Mouse (Mus musculus) forebrain, embryonic 16.5 days (tissue): ENCODE data around the gene Dcaf1. TPM values are rescaled to one million over a fixed set of nuclear protein-coding genes. Genes with fewer than 3 reads are reported as not detected.

Source experiments
- ATAC-seq: fragments of 200-750 bp; cut with Nextera tagmentation; 2 replicates; pipeline ENCODE4 v1.8.0; 2017; ENCODE audit warnings: mild to moderate bottlenecking, moderate library complexity
- H3K27ac ChIP-seq: fragments of 300-500 bp; sonication (generic); 2 replicates; pipeline ENCODE4 v1.5.1; 2014; ENCODE audit warnings: low read length, control low read depth
- H3K27me3 ChIP-seq: fragments of 300-500 bp; sonication (generic); replicated peaks from 2 replicates; pipeline ENCODE4 v1.6.1; 2014; ENCODE audit warnings: low read length; ENCODE audit not compliant: control insufficient read depth, insufficient read depth
- H3K36me3 ChIP-seq: fragments of 300-500 bp; sonication (generic); 2 replicates; pipeline ENCODE4 v1.6.1; 2014; ENCODE audit not compliant: control insufficient read depth, insufficient read depth
- H3K4me1 ChIP-seq: fragments of 300-500 bp; sonication (generic); replicated peaks from 2 replicates; pipeline ENCODE4 v1.6.1; 2014; ENCODE audit warnings: low read length; ENCODE audit not compliant: control insufficient read depth, insufficient read depth
- H3K4me2 ChIP-seq: fragments of 300-500 bp; sonication (generic); 2 replicates; pipeline ENCODE4 v1.6.1; 2014; ENCODE audit warnings: mild to moderate bottlenecking, low read length, control low read depth
- H3K4me3 ChIP-seq: fragments of 300-500 bp; sonication (generic); replicated peaks from 2 replicates; pipeline ENCODE4 v1.5.1; 2014; ENCODE audit warnings: mild to moderate bottlenecking, low read length, control low read depth
- H3K9ac ChIP-seq: fragments of 300-500 bp; sonication (generic); replicated peaks from 2 replicates; pipeline ENCODE4 v1.6.1; 2014; ENCODE audit warnings: low read depth, low read length, control low read depth
- H3K9me3 ChIP-seq: fragments of 300-500 bp; sonication (generic); 2 replicates; pipeline ENCODE4 v1.6.1; 2016; ENCODE audit warnings: low read length; ENCODE audit not compliant: control insufficient read depth
- WGBS: fragments of 180-500 bp; shearing (Covaris S2); extraction: QIAGEN DNeasy Blood & Tissue Kit; methylation state at CpG from one replicate; pipeline ENCODE4 v1.1.7; 2014; 5-methylcytosine and 5-hydroxymethylcytosine counted together
- polyA plus RNA-seq: library from polyadenylated mRNA; unstranded; fragments of >200 nt; fragmentation: Nextera tagmentation; extraction: Ambion mirVana; gene quantifications from 2 replicates; pipeline ENCODE4 v1.2.1, GENCODE M21; 2015

The Dcaf1 gene
- polyA plus RNA-seq, 1 experiment from 2014 or later, result 23.9 TPM

GRCm38 (mm10) chr9:106884996-106885900, 63.6 kb downstream of the Dcaf1 start:
- no peak overlapping the region for H3K27ac ChIP-seq
- H3K9me3 ChIP-seq, result no peaks in the 10 kb centered on the region
- H3K36me3 ChIP-seq, result peaks cover 17% of the 10 kb centered on the region
- 22% methylated on average over 44 of the region's 44 CpGs for WGBS
- H3K9ac ChIP-seq, result peak overlapping the region; percentile 99
- no peaks in the 10 kb centered on the region for H3K27me3 ChIP-seq
- peak overlapping the region; percentile 94 for H3K4me3 ChIP-seq
- H3K4me1 ChIP-seq, result peaks cover 69% of the 10 kb centered on the region
- peak overlapping the region; percentile 100 for H3K4me2 ChIP-seq
- ATAC-seq, result no peak

GRCm38 (mm10) chr9:106885901-106886731, 64.4 kb downstream of the Dcaf1 start:
- peak overlapping the region; percentile 99 for H3K9ac ChIP-seq
- no peaks in the 10 kb centered on the region for H3K9me3 ChIP-seq
- H3K27me3 ChIP-seq, result no peaks in the 10 kb centered on the region
- peaks cover 78% of the 10 kb centered on the region for H3K4me1 ChIP-seq
- peak overlapping the region; percentile 88 for H3K27ac ChIP-seq
- peak overlapping the region; percentile 94 for H3K4me3 ChIP-seq
- peak overlapping the region; percentile 100 for H3K4me2 ChIP-seq
- ATAC-seq, result peak; percentile 3
- peaks cover 18% of the 10 kb centered on the region for H3K36me3 ChIP-seq
- WGBS, result under 1% methylated on average over 98 of the region's 107 CpGs

GRCm38 (mm10) chr9:106886828-106887702, 65.4 kb downstream of the Dcaf1 start, which contains the start of gene Rbm15b:
Gene Rbm15b, minus strand, starts transcription at chr9:106887428.
- Histone ChIP-seq H3K27me3 (no peaks in the 10 kb centered on the region), H3K4me2 (peak within 1 kb of the TSS; percentile 100), H3K4me3 (peak within 1 kb of the TSS; percentile 94), H3K4me1 (peaks cover 72% of the 10 kb centered on the region), H3K9ac (peak within 1 kb of the TSS; percentile 99), H3K9me3 (no peaks in the 10 kb centered on the region), H3K27ac (peak within 1 kb of the TSS; percentile 88), H3K36me3 (peaks cover 18% of the 10 kb centered on the region)
- ATAC-seq, result peak; percentile 72
- 3% methylated on average over 90 of the region's 101 CpGs for WGBS

- H3K4me1 ChIP-seq, result peaks cover 65% of the 10 kb centered on the region
- H3K4me3 ChIP-seq, result no peak overlapping the region
- no peak for ATAC-seq
- H3K4me2 ChIP-seq, result no peak overlapping the region
- WGBS, result 97% methylated on average over 3 of the region's 3 CpGs
- H3K9ac ChIP-seq, result no peak overlapping the region
- no peaks in the 10 kb centered on the region for H3K27me3 ChIP-seq
- no peak overlapping the region for H3K27ac ChIP-seq
- H3K36me3 ChIP-seq, result peaks cover 15% of the 10 kb centered on the region
- H3K9me3 ChIP-seq, result no peaks in the 10 kb centered on the region
Measured at GRCm38 (mm10) chr9:106888346-106888745, 66.7 kb downstream of the Dcaf1 start.

GRCm38 (mm10) chr9:106889321-106889720, 67.6 kb downstream of the Dcaf1 start:
- Histone ChIP-seq H3K36me3 (peaks cover 15% of the 10 kb centered on the region), H3K27me3 (no peaks in the 10 kb centered on the region), H3K4me2 (no peak overlapping the region), H3K4me3 (no peak overlapping the region), H3K9ac (no peak overlapping the region), H3K4me1 (peaks cover 58% of the 10 kb centered on the region), H3K27ac (no peak overlapping the region), H3K9me3 (no peaks in the 10 kb centered on the region)
- ATAC-seq, result no peak
- 90% methylated on average over 9 of the region's 9 CpGs for WGBS

GRCm38 (mm10) chr9:106890496-106891240, 69.0 kb downstream of the Dcaf1 start:
- H3K27me3 ChIP-seq, result no peaks in the 10 kb centered on the region
- H3K36me3 ChIP-seq, result peaks cover 15% of the 10 kb centered on the region
- H3K4me2 ChIP-seq, result peak overlapping the region; percentile 66
- H3K27ac ChIP-seq, result no peak overlapping the region
- peaks cover 44% of the 10 kb centered on the region for H3K4me1 ChIP-seq
- ATAC-seq, result no peak
- no peaks in the 10 kb centered on the region for H3K9me3 ChIP-seq
- H3K4me3 ChIP-seq, result peak overlapping the region; percentile 51
- peak overlapping the region; percentile 63 for H3K9ac ChIP-seq
- 75% methylated on average over 8 of the region's 8 CpGs for WGBS

- WGBS, result under 1% methylated on average over 17 of the region's 17 CpGs
- H3K27me3 ChIP-seq, result no peaks in the 10 kb centered on the region
- peaks cover 16% of the 10 kb centered on the region for H3K36me3 ChIP-seq
- H3K9ac ChIP-seq, result peak overlapping the region; percentile 63
- peaks cover 41% of the 10 kb centered on the region for H3K4me1 ChIP-seq
- peak overlapping the region; percentile 46 for H3K27ac ChIP-seq
- H3K4me3 ChIP-seq, result peak overlapping the region; percentile 51
- H3K9me3 ChIP-seq, result no peaks in the 10 kb centered on the region
- ATAC-seq, result no peak
- H3K4me2 ChIP-seq, result peak overlapping the region; percentile 66
Measured at GRCm38 (mm10) chr9:106891341-106891741, 69.7 kb downstream of the Dcaf1 start.

- Histone ChIP-seq H3K9ac (peak within 1 kb of the TSS; percentile 82), H3K4me3 (peak within 1 kb of the TSS; percentile 51), H3K9me3 (no peaks in the 10 kb centered on the region), H3K27ac (peak within 1 kb of the TSS; percentile 97), H3K4me2 (peak within 1 kb of the TSS; percentile 87), H3K27me3 (no peaks in the 10 kb centered on the region), H3K36me3 (peaks cover 17% of the 10 kb centered on the region), H3K4me1 (peaks cover 41% of the 10 kb centered on the region)
- peak; percentile 99 for ATAC-seq
- under 1% methylated on average over 59 of the region's 59 CpGs for WGBS
Measured at GRCm38 (mm10) chr9:106891829-106892551, 70.3 kb downstream of the Dcaf1 start, which contains the start of gene Manf. Gene Manf, minus strand, starts transcription at chr9:106891979.
